Mouse (Mus musculus): ENCODE data around the gene Vash1. TPM values are rescaled to one million over a fixed set of nuclear protein-coding genes. Genes with fewer than 3 reads are reported as not detected.

The Vash1 gene
- polyA plus RNA-seq, 1 experiment from 2014 or later = 0.99 TPM

- no peaks in the 10 kb centered on the region for H3K36me3 ChIP-seq (ENCODE audit: control insufficient read depth, insufficient read depth)
- H3K4me3 ChIP-seq (ENCODE audit: low read depth, low read length) = no peak overlapping the region
- H3K9ac ChIP-seq (ENCODE audit: low read depth, low read length) = no peak overlapping the region
- no peak overlapping the region for H3K4me2 ChIP-seq (ENCODE audit: low read depth, low read length)
- H3K27me3 ChIP-seq (ENCODE audit: control insufficient read depth, insufficient read depth, low read depth, low read length) = no peaks in the 10 kb centered on the region
- no peak for ATAC-seq (ENCODE audit: low read depth)
- H3K9me3 ChIP-seq (replicated peaks; ENCODE audit: control insufficient read depth, low read length) = no peaks in the 10 kb centered on the region
- no peaks in the 10 kb centered on the region for H3K4me1 ChIP-seq (ENCODE audit: control insufficient read depth, low read depth, low read length)
- 69% methylated on average over 8 of the region's 8 CpGs for WGBS (ENCODE audit: insufficient replicate concordance)
- no peak overlapping the region for H3K27ac ChIP-seq (ENCODE audit: low read length)
These were observed 27.1 kb upstream of the Vash1 start for GRCm38 (mm10) chr12:86651301-86651860.

DNA sequence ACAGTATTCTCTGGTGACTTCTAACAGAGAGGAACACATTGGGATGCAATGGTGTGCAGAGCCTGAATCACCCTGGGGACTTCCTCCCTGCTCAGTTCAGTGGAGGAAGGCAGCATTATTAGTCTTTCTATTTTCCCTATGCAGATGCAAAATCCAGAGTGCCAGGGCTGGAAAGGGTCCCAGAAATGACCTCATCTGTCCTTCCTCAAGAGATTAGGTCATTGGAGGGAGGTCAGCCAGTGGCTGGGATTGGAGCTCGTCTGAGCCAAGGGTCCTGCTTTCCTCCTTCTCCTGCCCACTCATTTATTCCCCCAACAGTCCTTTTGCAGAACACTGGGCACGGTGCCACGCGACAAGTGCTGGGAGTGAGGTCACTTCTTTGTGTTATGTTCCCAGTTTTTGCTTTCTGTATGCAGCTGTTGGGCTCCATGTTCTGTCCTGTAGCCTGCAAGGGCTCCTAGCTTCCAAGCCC, 25.9 kb upstream of the Vash1 start:
- WGBS (ENCODE audit: insufficient replicate concordance) = 51% methylated on average over 4 of the region's 4 CpGs
- Histone ChIP-seq H3K9ac (ENCODE audit: low read depth, low read length) (no peak overlapping the region), H3K27me3 (ENCODE audit: control insufficient read depth, insufficient read depth, low read depth, low read length) (no peaks in the 10 kb centered on the region), H3K27ac (ENCODE audit: low read length) (no peak overlapping the region), H3K36me3 (ENCODE audit: control insufficient read depth, insufficient read depth) (no peaks in the 10 kb centered on the region), H3K9me3 (replicated peaks; ENCODE audit: control insufficient read depth, low read length) (no peaks in the 10 kb centered on the region), H3K4me1 (ENCODE audit: control insufficient read depth, low read depth, low read length) (no peaks in the 10 kb centered on the region), H3K4me2 (ENCODE audit: low read depth, low read length) (no peak overlapping the region), H3K4me3 (ENCODE audit: low read depth, low read length) (no peak overlapping the region)
- no peak for ATAC-seq (ENCODE audit: low read depth)

- no peak overlapping the region for H3K27ac ChIP-seq (ENCODE audit: low read length)
These were observed 19.0 kb upstream of the Vash1 start for GRCm38 (mm10) chr12:86659447-86659968.

DNA sequence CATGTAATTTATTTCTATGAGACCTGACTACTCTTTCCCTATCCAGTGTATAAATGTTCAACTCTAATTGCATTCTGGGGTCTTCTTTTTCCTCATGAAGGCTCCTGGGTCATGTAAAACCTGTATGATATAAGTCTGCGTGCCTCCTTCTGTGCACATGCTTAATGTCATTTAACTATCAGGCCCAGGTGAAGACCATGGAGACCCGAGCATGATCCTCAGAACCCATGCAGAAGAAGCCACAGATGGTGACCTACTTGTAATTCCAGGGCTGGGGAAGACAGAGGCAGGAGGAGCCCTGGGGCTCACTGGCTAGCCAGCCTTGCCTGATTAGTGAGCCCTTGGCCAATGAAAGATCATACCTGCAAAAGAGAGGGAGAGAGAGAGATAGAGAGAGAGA, 18.0 kb upstream of the Vash1 start:
- Histone ChIP-seq H3K36me3 (ENCODE audit: control insufficient read depth, insufficient read depth) (no peaks in the 10 kb centered on the region), H3K4me2 (ENCODE audit: low read depth, low read length) (no peak overlapping the region), H3K27me3 (ENCODE audit: control insufficient read depth, insufficient read depth, low read depth, low read length) (no peaks in the 10 kb centered on the region), H3K4me1 (ENCODE audit: control insufficient read depth, low read depth, low read length) (no peaks in the 10 kb centered on the region), H3K27ac (ENCODE audit: low read length) (no peak overlapping the region), H3K9ac (ENCODE audit: low read depth, low read length) (no peak overlapping the region), H3K4me3 (ENCODE audit: low read depth, low read length) (no peak overlapping the region), H3K9me3 (replicated peaks; ENCODE audit: control insufficient read depth, low read length) (no peaks in the 10 kb centered on the region)
- no peak for ATAC-seq (ENCODE audit: low read depth)
- 31% methylated on average over 2 of the region's 2 CpGs for WGBS (ENCODE audit: insufficient replicate concordance)

More at GRCm38 (mm10) chr12:86659447-86659968, 19.0 kb upstream of the Vash1 start:
- no peaks in the 10 kb centered on the region for H3K9me3 ChIP-seq (replicated peaks; ENCODE audit: control insufficient read depth, low read length)
- H3K4me1 ChIP-seq (ENCODE audit: control insufficient read depth, low read depth, low read length) = no peaks in the 10 kb centered on the region
- WGBS (ENCODE audit: insufficient replicate concordance) = 26% methylated on average over 6 of the region's 6 CpGs
- H3K27me3 ChIP-seq (ENCODE audit: control insufficient read depth, insufficient read depth, low read depth, low read length) = no peaks in the 10 kb centered on the region
- no peaks in the 10 kb centered on the region for H3K36me3 ChIP-seq (ENCODE audit: control insufficient read depth, insufficient read depth)
- H3K9ac ChIP-seq (ENCODE audit: low read depth, low read length) = no peak overlapping the region
- H3K4me2 ChIP-seq (ENCODE audit: low read depth, low read length) = no peak overlapping the region
- no peak for ATAC-seq (ENCODE audit: low read depth)
- no peak overlapping the region for H3K4me3 ChIP-seq (ENCODE audit: low read depth, low read length)

- Histone ChIP-seq H3K36me3 (ENCODE audit: control insufficient read depth, insufficient read depth) (no peaks in the 10 kb centered on the region), H3K27ac (ENCODE audit: low read length) (no peak overlapping the region), H3K4me1 (ENCODE audit: control insufficient read depth, low read depth, low read length) (no peaks in the 10 kb centered on the region), H3K4me3 (ENCODE audit: low read depth, low read length) (no peak overlapping the region), H3K9me3 (replicated peaks; ENCODE audit: control insufficient read depth, low read length) (no peaks in the 10 kb centered on the region), H3K9ac (ENCODE audit: low read depth, low read length) (no peak overlapping the region), H3K4me2 (ENCODE audit: low read depth, low read length) (no peak overlapping the region), H3K27me3 (ENCODE audit: control insufficient read depth, insufficient read depth, low read depth, low read length) (no peaks in the 10 kb centered on the region)
- 39% methylated on average over 3 of the region's 3 CpGs for whole genome bisulfite sequencing (ENCODE audit: insufficient replicate concordance)
- ATAC-seq (ENCODE audit: low read depth) = no peak
These were observed 12.8 kb upstream of the Vash1 start for GRCm38 (mm10) chr12:86665656-86666055.

DNA sequence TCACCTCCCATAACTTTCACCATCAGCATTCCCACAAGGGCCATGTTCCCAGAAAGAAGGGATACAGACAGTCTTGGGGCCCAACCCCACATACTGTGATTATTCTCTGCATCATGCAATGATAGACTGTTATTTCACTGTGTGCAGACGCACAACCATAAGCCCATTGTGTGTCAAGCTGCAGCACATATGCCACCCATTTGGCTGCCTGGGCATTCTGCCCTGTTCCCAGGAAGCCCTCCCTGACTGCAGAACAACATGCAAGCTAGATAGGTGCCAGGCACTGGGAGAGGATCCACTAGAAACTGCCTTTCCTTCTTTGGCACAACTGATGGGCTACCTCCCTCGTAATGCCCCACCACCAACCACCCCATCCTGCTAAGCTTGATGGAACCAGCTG, 10.1 kb upstream of the Vash1 start:
- Histone ChIP-seq H3K4me1 (ENCODE audit: control insufficient read depth, low read depth, low read length) (no peaks in the 10 kb centered on the region), H3K4me2 (ENCODE audit: low read depth, low read length) (no peak overlapping the region), H3K27ac (ENCODE audit: low read length) (no peak overlapping the region), H3K4me3 (ENCODE audit: low read depth, low read length) (no peak overlapping the region), H3K9ac (ENCODE audit: low read depth, low read length) (no peak overlapping the region), H3K27me3 (ENCODE audit: control insufficient read depth, insufficient read depth, low read depth, low read length) (no peaks in the 10 kb centered on the region), H3K36me3 (ENCODE audit: control insufficient read depth, insufficient read depth) (no peaks in the 10 kb centered on the region), H3K9me3 (replicated peaks; ENCODE audit: control insufficient read depth, low read length) (no peaks in the 10 kb centered on the region)
- no peak for ATAC-seq (ENCODE audit: low read depth)
- 72% methylated on average over 2 of the region's 2 CpGs for WGBS (ENCODE audit: insufficient replicate concordance)

DNA sequence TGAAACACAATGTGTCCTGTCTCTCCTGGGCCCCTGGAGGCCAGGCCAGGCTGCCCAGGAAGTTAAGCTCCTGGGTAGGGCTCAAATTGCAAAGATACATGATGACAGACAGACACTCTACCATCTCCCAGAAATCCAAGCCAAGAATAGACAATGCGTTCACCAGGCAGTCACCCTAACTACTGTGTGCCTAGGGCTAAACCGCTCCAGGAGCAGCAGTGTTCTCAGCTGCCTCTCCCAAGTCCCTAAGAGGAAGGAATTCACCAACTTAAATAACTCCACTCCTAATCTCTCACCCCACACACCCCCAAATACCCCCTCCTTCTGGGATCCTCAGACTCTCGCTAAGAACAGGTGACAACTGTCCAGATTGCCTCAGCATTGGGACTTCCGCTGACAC, 6.4 kb upstream of the Vash1 start:
- Histone ChIP-seq H3K9me3 (replicated peaks; ENCODE audit: control insufficient read depth, low read length) (no peaks in the 10 kb centered on the region), H3K27ac (ENCODE audit: low read length) (no peak overlapping the region)
- WGBS (ENCODE audit: insufficient replicate concordance) = 68% methylated on average over 4 of the region's 4 CpGs

GRCm38 (mm10) chr12:86672507-86672906, 6.0 kb upstream of the Vash1 start:
- H3K4me1 ChIP-seq (ENCODE audit: control insufficient read depth, low read depth, low read length) = no peaks in the 10 kb centered on the region
- 29% methylated on average over 5 of the region's 5 CpGs for WGBS (ENCODE audit: insufficient replicate concordance)
- no peak overlapping the region for H3K9ac ChIP-seq (ENCODE audit: low read depth, low read length)
- H3K4me2 ChIP-seq (ENCODE audit: low read depth, low read length) = no peak overlapping the region
- ATAC-seq (ENCODE audit: low read depth) = no peak
- H3K36me3 ChIP-seq (ENCODE audit: control insufficient read depth, insufficient read depth) = no peaks in the 10 kb centered on the region
- no peaks in the 10 kb centered on the region for H3K9me3 ChIP-seq (replicated peaks; ENCODE audit: control insufficient read depth, low read length)
- H3K27me3 ChIP-seq (ENCODE audit: control insufficient read depth, insufficient read depth, low read depth, low read length) = no peaks in the 10 kb centered on the region
- H3K27ac ChIP-seq (ENCODE audit: low read length) = no peak overlapping the region
- no peak overlapping the region for H3K4me3 ChIP-seq (ENCODE audit: low read depth, low read length)

More for the DNA sequence above, 6.4 kb upstream of the Vash1 start:
- Histone ChIP-seq H3K27me3 (ENCODE audit: control insufficient read depth, insufficient read depth, low read depth, low read length) (no peaks in the 10 kb centered on the region), H3K4me3 (ENCODE audit: low read depth, low read length) (no peak overlapping the region), H3K4me1 (ENCODE audit: control insufficient read depth, low read depth, low read length) (no peaks in the 10 kb centered on the region), H3K4me2 (ENCODE audit: low read depth, low read length) (no peak overlapping the region), H3K36me3 (ENCODE audit: control insufficient read depth, insufficient read depth) (no peaks in the 10 kb centered on the region), H3K9ac (ENCODE audit: low read depth, low read length) (no peak overlapping the region)
- no peak for ATAC-seq (ENCODE audit: low read depth)

- H3K27ac ChIP-seq (ENCODE audit: low read length) = no peak overlapping the region
- H3K9ac ChIP-seq (ENCODE audit: low read depth, low read length) = no peak overlapping the region
- H3K4me3 ChIP-seq (ENCODE audit: low read depth, low read length) = peak overlapping the region; percentile 63
- WGBS (ENCODE audit: insufficient replicate concordance) = 1% methylated on average over 9 of the region's 9 CpGs
- no peaks in the 10 kb centered on the region; the same call in 1 of the 2 replicates for H3K4me1 ChIP-seq (ENCODE audit: control insufficient read depth, low read depth, low read length)
- H3K27me3 ChIP-seq (ENCODE audit: control insufficient read depth, insufficient read depth, low read depth, low read length) = peaks cover 25% of the 10 kb centered on the region
- H3K4me2 ChIP-seq (ENCODE audit: low read depth, low read length) = peak overlapping the region; percentile 82
- H3K36me3 ChIP-seq (ENCODE audit: control insufficient read depth, insufficient read depth) = no peaks in the 10 kb centered on the region
- ATAC-seq (ENCODE audit: low read depth) = no peak
- no peaks in the 10 kb centered on the region for H3K9me3 ChIP-seq (replicated peaks; ENCODE audit: control insufficient read depth, low read length)
These were observed 1.0 kb downstream of the Vash1 start for GRCm38 (mm10) chr12:86679546-86679930.
